Mouse (Mus musculus) lung, embryonic 15.5 days (tissue): Measurements from ENCODE around the gene S100a10. TPM values are rescaled to one million over a fixed set of nuclear protein-coding genes. Genes with fewer than 3 reads are reported as not detected.

Experiments used
- ATAC-seq: fragments of 200-750 bp; cut with Nextera tagmentation; 2 replicates; pipeline ENCODE4 v1.8.0; 2017; ENCODE audit warnings: moderate number of reproducible peaks, borderline replicate concordance; ENCODE audit not compliant: low FRiP score, low TSS enrichment; ENCODE audit errors: extremely low read depth
- H3K27ac ChIP-seq: fragments of 300-500 bp; sonication (generic); 2 replicates; pipeline ENCODE4 v1.5.1; 2015; ENCODE audit warnings: moderate library complexity, mild to moderate bottlenecking, inconsistent platforms
- H3K27me3 ChIP-seq: fragments of 300-500 bp; sonication (generic); 2 replicates; pipeline ENCODE4 v1.6.1; 2015; ENCODE audit warnings: inconsistent platforms
- H3K36me3 ChIP-seq: fragments of 300-500 bp; sonication (generic); 2 replicates; pipeline ENCODE4 v1.6.1; 2015; ENCODE audit warnings: inconsistent platforms
- H3K4me1 ChIP-seq: fragments of 300-500 bp; sonication (generic); 2 replicates; pipeline ENCODE4 v1.6.1; 2015; ENCODE audit warnings: inconsistent platforms
- H3K4me2 ChIP-seq: fragments of 300-500 bp; sonication (generic); 2 replicates; pipeline ENCODE4 v1.6.1; 2015; ENCODE audit warnings: inconsistent platforms, mild to moderate bottlenecking, moderate library complexity
- H3K4me3 ChIP-seq: fragments of 300-500 bp; sonication (generic); 2 replicates; pipeline ENCODE4 v1.5.1; 2015; ENCODE audit warnings: mild to moderate bottlenecking, inconsistent platforms
- H3K9ac ChIP-seq: fragments of 300-500 bp; sonication (generic); 2 replicates; pipeline ENCODE4 v1.6.1; 2015; ENCODE audit warnings: inconsistent platforms
- H3K9me3 ChIP-seq: fragments of 300-500 bp; sonication (generic); 2 replicates; pipeline ENCODE4 v1.6.1; 2016; ENCODE audit warnings: inconsistent platforms
- WGBS: fragments of 180-500 bp; shearing (Covaris S2); methylation state at CpG from one replicate; pipeline ENCODE4 v1.1.7; 2015; 5-methylcytosine and 5-hydroxymethylcytosine counted together
- polyA plus RNA-seq: library from polyadenylated mRNA; unstranded; fragments of >200 nt; fragmentation: Nextera tagmentation; extraction: Ambion mirVana; gene quantifications from 2 replicates; pipeline ENCODE4 v1.2.1, GENCODE M21; 2015

The S100a10 gene
- polyA plus RNA-seq: 277 and 280 TPM in 2 replicates

DNA sequence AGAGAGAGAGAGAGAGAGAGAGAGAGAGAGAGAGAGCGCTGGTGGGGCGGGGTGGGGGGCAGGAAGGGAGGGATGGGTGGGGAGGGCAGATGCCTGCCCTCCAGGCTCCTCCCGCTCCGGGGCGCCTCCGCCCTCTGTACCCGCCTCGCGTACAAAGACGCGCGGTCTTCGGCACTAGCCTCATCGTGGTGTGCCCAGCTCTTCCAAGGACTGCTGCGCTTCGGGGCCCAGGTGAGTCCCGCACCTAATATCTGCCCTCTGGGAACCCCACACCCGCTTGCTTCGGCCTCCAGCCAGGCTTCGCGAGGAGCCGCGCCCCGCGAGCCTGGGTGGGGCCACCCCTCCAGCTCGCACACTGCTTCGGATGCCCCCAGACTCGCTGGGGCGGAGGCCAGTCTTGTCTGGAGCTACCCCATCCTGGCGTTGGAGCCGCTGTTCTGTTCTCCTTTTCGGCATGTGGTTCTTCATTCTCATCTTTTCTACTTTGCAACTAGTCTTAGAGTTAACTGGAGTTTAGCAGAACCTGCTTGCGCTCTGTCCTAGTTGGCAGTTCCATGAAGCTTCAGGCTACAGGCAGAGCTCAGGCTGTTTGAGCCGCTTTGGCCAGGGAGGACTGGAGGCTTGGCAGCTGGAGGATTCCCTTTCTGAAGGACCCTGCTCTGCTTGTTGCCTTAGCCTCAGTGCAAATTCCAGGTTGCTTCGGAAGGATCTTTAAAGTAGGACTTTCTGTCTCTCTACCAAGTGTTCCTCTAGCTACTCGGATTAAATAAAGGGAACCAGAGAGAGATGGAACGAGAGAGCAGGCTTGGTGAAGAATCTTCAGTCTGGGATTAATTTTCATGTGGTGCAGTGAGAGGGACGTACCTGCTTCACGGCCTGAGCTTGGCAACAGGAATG is at the start of gene S100a10:
S100a10 (plus strand) TSS at position 100 of the 897 bp plus-strand sequence.
- H3K4me3 ChIP-seq: peak within 1 kb of the TSS; percentile 69
- H3K4me2 ChIP-seq: peak within 1 kb of the TSS; percentile 88
- H3K4me1 ChIP-seq: peaks cover 24% of the 10 kb centered on the region

DNA sequence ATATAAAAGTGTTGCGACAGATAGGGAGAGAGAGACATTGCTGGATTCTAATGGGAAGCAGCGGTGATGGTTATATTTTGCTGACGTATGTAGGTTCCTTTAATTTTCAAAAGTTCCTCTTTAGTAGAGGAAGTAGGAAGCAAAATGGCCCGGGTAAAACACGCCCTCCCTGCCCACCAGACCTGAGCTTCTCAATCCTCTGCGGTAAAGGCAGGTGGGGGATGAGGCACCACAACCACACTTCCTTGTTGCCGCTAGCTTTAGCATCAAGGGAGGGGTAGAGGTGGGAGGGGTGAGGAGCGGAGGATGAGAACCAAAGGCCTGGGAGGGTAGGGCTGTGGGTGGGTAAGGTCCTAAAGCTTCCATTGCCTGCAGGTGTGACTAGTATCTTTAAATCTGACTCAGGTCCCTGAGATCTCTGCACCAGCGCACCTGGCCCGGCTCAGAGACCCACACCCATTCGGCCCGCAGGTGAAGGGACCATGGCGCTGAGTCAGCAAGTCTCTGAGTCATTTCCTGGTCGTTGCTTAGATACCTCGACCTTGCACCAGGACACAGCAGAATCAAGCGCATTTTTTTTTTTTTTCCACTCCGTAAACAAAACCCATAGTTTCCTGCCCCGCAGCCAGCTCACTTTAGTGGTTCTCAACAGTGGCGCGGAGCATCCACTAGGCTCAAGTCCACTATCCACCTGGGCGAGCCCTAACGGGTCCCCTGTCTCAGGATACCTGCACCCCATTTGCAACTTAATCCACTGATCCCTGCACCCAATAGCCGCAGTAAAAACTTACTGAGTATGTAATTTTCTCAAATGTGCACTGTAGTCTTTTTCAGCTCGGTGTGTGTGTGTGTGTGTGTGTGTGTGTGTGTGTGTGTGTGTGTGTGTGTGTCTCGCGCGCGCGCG is 48.7 kb upstream of the S100a10 start:
- 29% methylated on average over 27 of the region's 30 CpGs for WGBS
- Histone ChIP-seq H3K27me3 (no peaks in the 10 kb centered on the region), H3K9ac (no peak overlapping the region), H3K4me3 (peak overlapping the region; percentile 9; the same call in 1 of the 2 replicates), H3K4me2 (peak overlapping the region; percentile 45), H3K36me3 (no peaks in the 10 kb centered on the region), H3K4me1 (no peaks in the 10 kb centered on the region), H3K27ac (peak overlapping the region; percentile 85), H3K9me3 (no peaks in the 10 kb centered on the region)
- peak; percentile 79 for ATAC-seq

More for the DNA sequence above, at the start of gene S100a10:
- Histone ChIP-seq H3K9ac (peak within 1 kb of the TSS; percentile 70), H3K36me3 (no peaks in the 10 kb centered on the region), H3K9me3 (no peaks in the 10 kb centered on the region), H3K27me3 (no peaks in the 10 kb centered on the region), H3K27ac (peak within 1 kb of the TSS; percentile 86)
- WGBS: 1% methylated on average over 36 of the region's 39 CpGs
- ATAC-seq: peak; percentile 90

DNA sequence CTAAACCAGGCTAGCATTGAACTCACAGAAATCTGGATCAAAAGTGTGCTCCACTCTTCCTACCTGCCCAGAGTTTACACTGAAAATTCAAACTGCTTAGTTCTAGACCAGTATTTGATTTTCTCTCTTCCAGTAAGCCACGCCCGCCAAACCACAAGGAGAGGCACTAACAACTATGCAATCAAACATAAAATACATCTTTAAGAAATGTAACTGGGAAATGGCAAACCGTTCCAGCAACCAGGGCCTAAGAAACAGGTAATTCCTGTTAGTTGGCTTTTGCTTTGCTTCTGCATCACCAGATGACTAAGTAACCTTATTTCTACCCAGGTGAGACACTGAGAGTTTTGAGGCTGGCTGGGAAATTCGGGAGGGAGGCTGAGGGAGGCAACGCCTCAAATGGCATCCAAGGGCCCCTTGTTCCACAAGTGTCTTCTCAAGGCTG is 48.0 kb upstream of the S100a10 start:
- Histone ChIP-seq H3K27ac (peak overlapping the region; percentile 85), H3K4me1 (no peaks in the 10 kb centered on the region), H3K27me3 (no peaks in the 10 kb centered on the region), H3K9me3 (no peaks in the 10 kb centered on the region), H3K4me3 (no peak overlapping the region; the same call in 1 of the 2 replicates), H3K4me2 (peak overlapping the region; percentile 45; the same call in 1 of the 2 replicates), H3K36me3 (no peaks in the 10 kb centered on the region), H3K9ac (no peak overlapping the region)
- peak; percentile 81; the same call in 1 of the 2 replicates for ATAC-seq
- 45% methylated on average over 5 of the region's 5 CpGs for WGBS

DNA sequence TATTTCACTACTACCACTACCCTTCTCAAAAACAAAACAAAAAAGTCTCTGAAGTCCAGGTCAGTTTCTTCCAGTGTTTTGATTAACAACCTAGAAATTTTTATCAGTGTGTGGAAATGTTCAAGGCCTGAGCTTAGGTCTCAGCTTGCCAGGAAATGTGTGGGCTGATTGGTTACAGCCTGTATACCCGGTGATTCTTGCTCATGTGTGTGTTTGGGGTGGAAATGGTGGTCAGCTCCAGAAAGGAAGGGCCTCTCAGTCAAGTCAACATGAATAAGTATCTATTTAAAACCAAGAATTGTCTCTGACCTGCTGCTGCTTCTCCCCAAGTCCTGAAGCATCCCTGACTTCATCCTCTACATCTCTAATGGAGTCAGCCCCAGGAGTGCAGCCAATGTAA is 45.6 kb upstream of the S100a10 start:
- Histone ChIP-seq H3K36me3 (no peaks in the 10 kb centered on the region), H3K9me3 (no peaks in the 10 kb centered on the region), H3K4me3 (no peak overlapping the region), H3K27ac (no peak overlapping the region), H3K9ac (no peak overlapping the region), H3K27me3 (no peaks in the 10 kb centered on the region), H3K4me2 (no peak overlapping the region), H3K4me1 (no peaks in the 10 kb centered on the region)
- no peak for ATAC-seq
- 25% methylated on average over 1 of the region's 1 CpGs for WGBS

DNA sequence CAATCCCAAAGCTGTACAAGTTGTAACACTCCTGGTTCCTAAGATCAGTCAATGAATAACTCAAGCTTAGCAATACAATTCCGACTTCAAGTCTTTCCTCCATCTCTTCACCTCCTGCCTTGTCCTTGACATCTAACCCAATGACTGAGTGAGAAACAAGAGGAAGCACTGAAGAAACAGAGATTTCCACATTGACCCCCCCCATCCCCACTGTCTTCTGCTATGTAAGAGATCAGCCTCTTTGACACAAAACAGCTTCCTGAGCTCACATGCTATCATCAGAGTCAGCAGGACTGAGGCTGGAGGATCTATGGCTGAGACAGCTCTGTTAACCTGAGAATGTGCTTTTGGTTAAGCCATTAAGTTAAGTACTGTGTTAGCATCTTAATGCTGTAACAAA is 43.8 kb upstream of the S100a10 start:
- Histone ChIP-seq H3K9ac (no peak overlapping the region), H3K4me2 (no peak overlapping the region), H3K9me3 (no peaks in the 10 kb centered on the region), H3K36me3 (no peaks in the 10 kb centered on the region), H3K4me3 (no peak overlapping the region), H3K4me1 (no peaks in the 10 kb centered on the region), H3K27ac (no peak overlapping the region), H3K27me3 (no peaks in the 10 kb centered on the region)
- ATAC-seq: no peak
- WGBS: 52% methylated on average over 1 of the region's 1 CpGs

DNA sequence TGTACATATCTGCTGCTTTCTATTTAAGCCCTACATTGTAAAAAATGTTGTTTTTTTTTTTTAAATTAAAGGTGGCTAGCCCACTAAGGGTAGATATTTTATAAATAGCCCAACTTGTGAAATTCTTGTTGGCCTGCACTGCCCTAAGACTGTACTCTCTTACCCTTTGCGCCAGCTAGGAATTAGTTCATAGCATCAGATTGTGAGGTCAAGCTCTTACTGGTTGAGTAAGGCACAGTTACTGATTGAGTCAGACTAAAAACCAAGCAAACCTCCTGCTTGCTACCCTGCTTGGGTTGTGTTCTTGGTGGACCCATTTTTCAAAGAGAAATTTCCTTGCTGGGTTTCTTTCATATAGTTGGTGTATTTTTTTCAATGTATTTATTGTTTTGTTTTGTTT is 43.1 kb upstream of the S100a10 start:
- Histone ChIP-seq H3K9ac (no peak overlapping the region), H3K27ac (no peak overlapping the region), H3K4me3 (no peak overlapping the region), H3K4me2 (no peak overlapping the region), H3K36me3 (no peaks in the 10 kb centered on the region), H3K4me1 (no peaks in the 10 kb centered on the region), H3K9me3 (no peaks in the 10 kb centered on the region), H3K27me3 (no peaks in the 10 kb centered on the region)
- no peak for ATAC-seq
- WGBS: 97% methylated on average over 1 of the region's 1 CpGs

DNA sequence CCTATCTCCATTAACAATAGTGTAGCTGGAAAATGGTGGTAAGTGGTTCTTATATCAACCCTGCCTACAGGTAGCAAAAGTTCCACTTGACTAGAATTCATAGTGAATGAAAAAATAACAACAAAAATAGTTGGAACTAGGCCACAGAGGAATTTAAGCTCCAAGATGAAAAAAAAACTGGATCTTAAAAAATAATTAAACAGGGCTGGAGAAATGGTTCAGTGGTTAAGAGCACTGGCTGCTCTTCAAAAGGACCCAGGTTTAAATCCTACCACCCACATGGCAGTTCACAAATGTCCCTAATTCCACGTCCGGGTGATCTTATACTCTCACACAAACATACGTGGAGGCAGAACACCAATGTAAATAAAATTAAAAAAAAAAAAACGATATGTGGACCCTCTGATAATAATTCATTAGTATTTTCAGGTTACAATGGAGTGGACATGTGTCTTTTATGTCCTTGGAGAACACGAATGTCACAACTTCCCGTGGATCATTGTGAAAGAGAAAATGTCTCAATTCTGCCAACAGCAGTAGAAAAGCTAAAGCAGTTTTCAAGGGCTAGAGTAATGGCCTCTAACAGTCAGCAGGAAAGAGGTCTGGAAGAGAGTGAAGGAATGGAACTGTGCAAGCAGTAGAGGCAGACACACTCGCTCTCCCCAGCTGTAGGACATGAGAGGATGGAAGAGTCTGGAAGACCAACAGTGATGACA is 42.3 kb upstream of the S100a10 start:
- Histone ChIP-seq H3K27me3 (no peaks in the 10 kb centered on the region), H3K9me3 (no peaks in the 10 kb centered on the region), H3K9ac (no peak overlapping the region), H3K4me2 (no peak overlapping the region), H3K27ac (no peak overlapping the region), H3K4me3 (no peak overlapping the region), H3K36me3 (no peaks in the 10 kb centered on the region), H3K4me1 (no peaks in the 10 kb centered on the region)
- ATAC-seq: no peak
- 74% methylated on average over 7 of the region's 7 CpGs for WGBS

DNA sequence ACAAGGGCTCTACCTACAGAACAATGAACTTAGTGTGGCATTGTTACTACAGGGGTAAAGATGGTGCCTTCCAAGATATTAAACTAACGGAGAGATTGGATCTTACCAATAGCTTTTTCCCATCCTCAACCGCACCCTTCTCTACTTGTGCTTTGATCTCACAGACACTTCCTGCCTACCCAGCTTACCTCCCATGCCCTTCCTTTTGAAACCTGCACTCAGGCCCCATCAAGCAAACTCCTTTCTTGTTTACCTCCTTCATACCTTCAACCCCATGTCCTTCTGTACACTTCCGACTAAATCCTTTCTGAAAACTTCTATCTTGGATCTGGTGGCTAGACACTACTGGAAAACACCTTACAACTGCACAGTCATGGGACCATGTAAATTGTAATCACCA is 40.3 kb upstream of the S100a10 start:
- Histone ChIP-seq H3K9ac (no peak overlapping the region), H3K4me2 (no peak overlapping the region), H3K27ac (no peak overlapping the region), H3K9me3 (no peaks in the 10 kb centered on the region), H3K4me3 (no peak overlapping the region), H3K4me1 (no peaks in the 10 kb centered on the region), H3K36me3 (no peaks in the 10 kb centered on the region), H3K27me3 (no peaks in the 10 kb centered on the region)
- no peak for ATAC-seq
- 84% methylated on average over 3 of the region's 3 CpGs for WGBS

DNA sequence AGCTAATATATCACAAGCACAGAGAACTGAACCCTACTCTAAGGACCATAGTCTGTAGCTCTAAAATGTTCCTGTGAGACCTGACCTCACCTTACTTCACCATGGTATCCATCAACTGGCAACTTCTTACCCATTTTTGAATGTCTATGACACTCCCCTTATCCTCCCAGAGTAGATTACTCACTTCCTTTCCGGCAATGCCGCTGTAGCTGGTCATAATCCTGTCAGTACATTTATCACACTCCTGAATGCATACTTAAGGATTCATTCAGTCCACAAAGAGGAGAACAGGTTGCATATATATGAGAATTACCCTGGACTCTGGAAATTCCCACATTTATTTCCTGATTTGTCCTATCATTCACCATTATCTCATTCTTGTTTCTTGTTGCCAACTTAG is 37.5 kb upstream of the S100a10 start:
- no peak overlapping the region for H3K4me3 ChIP-seq
- ATAC-seq: no peak
- H3K9ac ChIP-seq: no peak overlapping the region
- no peaks in the 10 kb centered on the region for H3K36me3 ChIP-seq
- H3K27me3 ChIP-seq: no peaks in the 10 kb centered on the region
- WGBS: 55% methylated on average over 2 of the region's 2 CpGs
- peaks cover 10% of the 10 kb centered on the region for H3K4me1 ChIP-seq
- no peaks in the 10 kb centered on the region for H3K9me3 ChIP-seq
- no peak overlapping the region for H3K27ac ChIP-seq
- no peak overlapping the region for H3K4me2 ChIP-seq

DNA sequence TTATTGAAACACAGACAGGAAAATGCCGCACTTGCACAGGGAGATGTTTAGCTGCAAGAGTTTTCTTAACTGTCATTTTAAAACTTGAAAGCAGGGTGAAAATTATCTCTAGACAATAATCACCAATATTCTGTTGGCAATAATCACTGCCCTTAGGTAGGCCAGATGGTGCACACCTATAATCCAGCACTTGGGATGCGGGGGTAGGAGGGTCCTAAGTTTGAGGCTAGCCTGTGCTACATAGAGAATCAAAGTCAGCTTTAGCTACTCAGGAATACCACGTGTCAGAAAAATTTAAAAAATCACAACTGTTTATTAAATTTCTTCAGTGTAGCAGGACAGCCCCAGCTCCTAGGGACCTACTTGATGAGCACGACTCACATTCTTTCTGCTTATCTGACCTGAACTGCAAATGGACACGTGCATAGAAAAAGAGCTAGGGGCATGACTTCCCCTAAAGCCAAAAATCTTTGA is 35.0 kb upstream of the S100a10 start:
- H3K36me3 ChIP-seq: peaks cover 7% of the 10 kb centered on the region; the same call in 1 of the 2 replicates
- peak overlapping the region; percentile 61 for H3K4me2 ChIP-seq
- whole genome bisulfite sequencing: 47% methylated on average over 5 of the region's 5 CpGs
- H3K9ac ChIP-seq: 0 out of 2 replicates have a peak overlapping the region, but pooled peaks have one; percentile 70
- peaks cover 16% of the 10 kb centered on the region for H3K4me1 ChIP-seq
- H3K9me3 ChIP-seq: no peaks in the 10 kb centered on the region
- H3K4me3 ChIP-seq: peak overlapping the region; percentile 76
- no peaks in the 10 kb centered on the region for H3K27me3 ChIP-seq
- ATAC-seq: peak; percentile 28
- peak overlapping the region; percentile 96; the same call in 1 of the 2 replicates for H3K27ac ChIP-seq
